Comparison of ENCODE assay signal across 21 mouse cellular contexts in the genomic region with DNA sequence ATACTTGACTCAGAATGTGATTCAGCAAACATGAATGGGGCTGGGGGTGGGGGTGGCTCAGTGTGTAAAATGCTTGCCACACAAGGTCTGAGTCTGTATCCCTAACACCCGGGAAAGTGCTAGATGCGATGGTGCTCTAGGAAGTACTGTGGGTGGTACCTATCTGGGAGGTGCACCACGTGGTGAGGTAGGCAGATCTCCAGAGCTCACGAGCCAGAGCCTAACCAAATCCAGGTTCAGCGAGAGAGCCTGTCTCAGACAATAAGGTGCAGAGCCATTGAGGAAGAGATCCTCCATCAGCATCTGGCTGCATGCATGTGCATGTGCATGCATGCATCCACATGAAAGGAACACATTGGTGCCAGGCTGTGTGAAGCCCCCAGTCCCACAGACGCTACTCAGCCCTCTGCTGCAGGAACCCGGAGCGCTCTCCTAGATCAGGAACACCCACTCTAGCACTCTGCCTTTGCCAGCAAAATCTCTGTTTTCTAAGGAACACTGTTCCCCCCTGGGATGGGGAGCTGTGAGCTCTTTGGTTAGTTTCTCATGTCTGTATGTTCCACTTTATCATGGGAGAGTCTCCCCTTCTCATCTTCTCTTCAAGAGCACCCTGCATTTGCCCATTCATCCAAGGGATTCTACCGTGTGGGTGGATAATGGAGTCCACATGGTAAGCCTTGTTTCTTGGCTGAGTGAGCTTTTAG. TPM values are rescaled to one million over a fixed set of nuclear protein-coding genes. Genes with fewer than 3 reads are reported as not detected.
DNase-seq lines count a peak whose midpoint lies in the region; TF ChIP-seq lines count a peak whose summit lies in the region.
"Had no signal": no experiment of that assay in that cellular context is flagged by ENCODE, and none has a peak within 500 bp of the region (broad histone marks: within the 10 kb centered on the region; RNA-seq: fewer than 3 reads in every experiment).

No protein-coding gene starts in this region.

- TF ChIP-seq CTCF in left cerebral cortex, adult 2 months (IDR thresholded peaks at IDR 0.05): no peak
- TF ChIP-seq CTCF in olfactory bulb, adult 2 months (IDR thresholded peaks at IDR 0.05; ENCODE audit: insufficient read depth, low read depth, low read length): no peak

- peaks cover 52% of the 10 kb centered on the region for H3K4me1 ChIP-seq in olfactory bulb, adult 2 months (ENCODE audit: control insufficient read depth, insufficient read depth, low read length)
- H3K4me1 ChIP-seq: heart, embryonic 10.5 days had no signal

- TF ChIP-seq POLR2A in olfactory bulb, adult 2 months (IDR thresholded peaks at IDR 0.05; ENCODE audit: insufficient read depth, low read depth, low read length): no peak

- H3K4me3 ChIP-seq in left cerebral cortex, adult 2 months: no peak overlapping the region
- no peak overlapping the region for H3K4me3 ChIP-seq in olfactory bulb, adult 2 months (ENCODE audit: insufficient read depth, low read depth, low read length)
- H3K4me3 ChIP-seq: embryonic facial prominence, embryonic 15.5 days; erythroblast, embryonic 14.5 days; forebrain, embryonic 10.5 days; heart, embryonic 10.5 days had no signal

- DNase-seq in left cerebral cortex, adult 2 months (ENCODE audit: extremely low spot score in 1 of 2, low spot score in 2 of 2): peak; percentile 55 to 57
- DNase-seq in left cerebral cortex, postnatal 14 days (ENCODE audit: low spot score in 2 of 2): no peak
- DNase-seq in right cerebral cortex, adult 2 months (ENCODE audit: low spot score in 2 of 2): peak; percentile 64 to 74
- DNase-seq in right cerebral cortex, postnatal 4 days: no peak
- no peak for DNase-seq in ovary, adult 18-20 months (ENCODE audit: low spot score)
- DNase-seq: adrenal gland, adult 8-10 months; adrenal gland, postnatal 36 days; cerebellum, adult 11 months; cerebellum, adult 8-10 months; cerebellum, postnatal 14 days; embryo, embryonic 11 days; gastrocnemius, postnatal 10 days; heart, adult 18-20 months; heart, postnatal 10 days; heart, postnatal 4 days had no signal

- H3K27ac ChIP-seq in left cerebral cortex, adult 2 months: peak overlapping the region; percentile 21; the same call in 1 of the 2 replicates
- H3K27ac ChIP-seq in olfactory bulb, adult 2 months (ENCODE audit: insufficient read depth, low read depth, low read length): peak overlapping the region; percentile 29; the same call in 1 of the 2 replicates
- H3K27ac ChIP-seq: embryonic facial prominence, embryonic 15.5 days; forebrain, embryonic 10.5 days; heart, embryonic 10.5 days had no signal

- intact Hi-C loops in left cerebral cortex, adult 2 months (cut with DNase I): loop anchor here (5.0 kb wide), 1 partner anchor 75 kb away; no protein-coding TSS in a partner anchor
- intact Hi-C loops in left cerebral cortex, postnatal 14 days (cut with DNase I): no loop called here

- 29% methylated on average over 9 of the region's 9 CpGs for WGBS in olfactory bulb, adult 2 months

RNA-seq across cellular contexts. Expression of a gene that starts 10.5 kb away (rescaled TPM):
- 100 to 1,000 TPM; 186 to 190 TPM for total RNA-seq in left cerebral cortex, adult 2 months (2021)
- 100 to 1,000 TPM; 376 to 387 TPM for total RNA-seq in left cerebral cortex, postnatal 14 days (2021)
- polyA plus RNA-seq in olfactory bulb, adult 2 months (2012; ENCODE audit: insufficient read depth, insufficient read length, low replicate concordance, missing spikeins): 2,655 TPM in 1 of 2 replicates, not detected in the other
- total RNA-seq: common myeloid progenitor, adult 5-6 weeks had no signal
- polyA plus RNA-seq: erythroblast, embryonic 14.5 days had no signal

Comparison
In these comparisons a context has a peak if more than half of its experiments do, and no peak if none do; other contexts are left out.
1. DNase-seq: peak in left cerebral cortex, adult 2 months (2 of 2) and right cerebral cortex, adult 2 months (2 of 2); none in left cerebral cortex, postnatal 14 days (0 of 2), right cerebral cortex, postnatal 4 days (single experiment) and ovary, adult 18-20 months (single experiment).